Mouse (Mus musculus) small intestine, adult 2 months (tissue): ENCODE data around the gene Cpxm1. TPM values are rescaled to one million over a fixed set of nuclear protein-coding genes. Genes with fewer than 3 reads are reported as not detected.

Experiments
- H3K27ac ChIP-seq: fragments of 200-500 bp; 2 replicates; pipeline ENCODE4 v1.5.1; 2012; ENCODE audit warnings: low read depth, low read length, control low read depth, inconsistent platforms; ENCODE audit not compliant: insufficient read depth
- H3K27me3 ChIP-seq: fragments of 200-500 bp; 2 replicates; pipeline ENCODE4 v1.6.1; 2012; ENCODE audit warnings: mild to moderate bottlenecking, moderate library complexity, low read length, inconsistent platforms; ENCODE audit not compliant: control insufficient read depth, insufficient read depth
- H3K36me3 ChIP-seq: fragments of 200-500 bp; 2 replicates; pipeline ENCODE4 v1.6.1; 2012; ENCODE audit warnings: mild to moderate bottlenecking, low read length, control low read depth, inconsistent platforms; ENCODE audit not compliant: control insufficient read depth, insufficient read depth
- H3K4me1 ChIP-seq: fragments of 200-500 bp; 2 replicates; pipeline ENCODE4 v1.6.1; 2012; ENCODE audit warnings: low read length, inconsistent platforms, mixed read lengths; ENCODE audit not compliant: control insufficient read depth, insufficient read depth, insufficient read length
- H3K4me3 ChIP-seq: fragments of 200-500 bp; 2 replicates; pipeline ENCODE4 v1.5.1; 2012; ENCODE audit warnings: low read depth, mild to moderate bottlenecking, control low read depth, inconsistent platforms, low read length, moderate library complexity
- CTCF ChIP-seq: fragments of 200-500 bp; IDR thresholded peaks from 2 replicates; pipeline ENCODE4 v1.5.1; 2012; ENCODE audit warnings: low read depth, mild to moderate bottlenecking, control low read depth, inconsistent platforms, low read length, moderate library complexity, mixed read lengths; ENCODE audit not compliant: insufficient replicate concordance, insufficient read length; ENCODE audit errors: extremely low read depth
- POLR2A ChIP-seq: fragments of 200-500 bp; IDR thresholded peaks from 2 replicates; pipeline ENCODE4 v1.6.1; 2012; ENCODE audit warnings: low read depth, mild to moderate bottlenecking, control low read depth, inconsistent platforms, low read length, moderate library complexity
- WGBS: fragments of 180-500 bp; shearing (Covaris S2); methylation state at CpG from one replicate; pipeline ENCODE4 v1.1.7; 2018; 5-methylcytosine and 5-hydroxymethylcytosine counted together
- polyA plus RNA-seq: library from polyadenylated mRNA; depleted of rRNA; stranded (reverse); fragments of >200 nt; gene quantifications from 2 replicates; pipeline ENCODE4 v1.2.3, GENCODE M21; 2012

Cpxm1 gene
- polyA plus RNA-seq, 1 experiment, result 2.9 TPM

- WGBS, result 11% methylated on average over 14 of the region's 14 CpGs
- TF ChIP-seq CTCF (0 out of 2 replicates have a peak, but pooled peaks have one; percentile 29), POLR2A (no peak)
- Histone ChIP-seq H3K27me3 (peaks cover 16% of the 10 kb centered on the region; the same call in 1 of the 2 replicates), H3K4me1 (no peaks in the 10 kb centered on the region), H3K36me3 (no peaks in the 10 kb centered on the region), H3K27ac (no peak overlapping the region), H3K4me3 (no peak overlapping the region)
Measured at GRCm38 (mm10) chr2:130362511-130363026, 34.8 kb downstream of the Cpxm1 start.

GRCm38 (mm10) chr2:130358852-130359251 is 38.5 kb downstream of the Cpxm1 start:
- Histone ChIP-seq H3K27ac (no peak overlapping the region), H3K4me3 (no peak overlapping the region), H3K4me1 (no peaks in the 10 kb centered on the region), H3K36me3 (no peaks in the 10 kb centered on the region), H3K27me3 (peaks cover 12% of the 10 kb centered on the region; the same call in 1 of the 2 replicates)
- 22% methylated on average over 5 of the region's 5 CpGs for WGBS
- no peak for TF ChIP-seq POLR2A
- no peak for TF ChIP-seq CTCF

GRCm38 (mm10) chr2:130357551-130357950 is 39.8 kb downstream of the Cpxm1 start:
- 89% methylated on average over 5 of the region's 5 CpGs for WGBS
- Histone ChIP-seq H3K27ac (no peak overlapping the region), H3K27me3 (peaks cover 9% of the 10 kb centered on the region; the same call in 1 of the 2 replicates), H3K4me3 (no peak overlapping the region), H3K4me1 (no peaks in the 10 kb centered on the region), H3K36me3 (no peaks in the 10 kb centered on the region)
- TF ChIP-seq CTCF (no peak), POLR2A (no peak)

GRCm38 (mm10) chr2:130353889-130354288 is 43.5 kb downstream of the Cpxm1 start:
- no peaks in the 10 kb centered on the region for H3K36me3 ChIP-seq
- no peak overlapping the region for H3K4me3 ChIP-seq
- TF ChIP-seq CTCF (no peak), POLR2A (no peak)
- 60% methylated on average over 3 of the region's 3 CpGs for WGBS
- H3K27me3 ChIP-seq, result no peaks in the 10 kb centered on the region
- H3K4me1 ChIP-seq, result no peaks in the 10 kb centered on the region
- H3K27ac ChIP-seq, result no peak overlapping the region

- Histone ChIP-seq H3K36me3 (no peaks in the 10 kb centered on the region), H3K27ac (no peak overlapping the region), H3K27me3 (no peaks in the 10 kb centered on the region), H3K4me1 (no peaks in the 10 kb centered on the region), H3K4me3 (no peak overlapping the region)
- no peak for TF ChIP-seq CTCF
- no peak for TF ChIP-seq POLR2A
- 91% methylated on average over 8 of the region's 8 CpGs for WGBS
Measured at GRCm38 (mm10) chr2:130353411-130353810, 44.0 kb downstream of the Cpxm1 start.

GRCm38 (mm10) chr2:130351758-130352339 is 45.5 kb downstream of the Cpxm1 start:
- TF ChIP-seq POLR2A, result no peak
- H3K27me3 ChIP-seq, result no peaks in the 10 kb centered on the region
- H3K4me1 ChIP-seq, result no peaks in the 10 kb centered on the region
- 60% methylated on average over 5 of the region's 5 CpGs for WGBS
- H3K27ac ChIP-seq, result no peak overlapping the region
- no peak overlapping the region for H3K4me3 ChIP-seq
- H3K36me3 ChIP-seq, result no peaks in the 10 kb centered on the region

GRCm38 (mm10) chr2:130350376-130350775 is 47.0 kb downstream of the Cpxm1 start:
- no peaks in the 10 kb centered on the region for H3K4me1 ChIP-seq
- H3K27ac ChIP-seq, result no peak overlapping the region
- H3K4me3 ChIP-seq, result no peak overlapping the region
- no peaks in the 10 kb centered on the region for H3K36me3 ChIP-seq
- no peaks in the 10 kb centered on the region for H3K27me3 ChIP-seq
- TF ChIP-seq POLR2A, result no peak
- no peak for TF ChIP-seq CTCF
- 85% methylated on average over 3 of the region's 3 CpGs for WGBS
